Mouse (Mus musculus): ENCODE results near the gene P2rx5.

Gene P2rx5
- long read RNA-seq, experiment 1, partial matches to known transcripts: 0 of 1 reads
- long read RNA-seq, experiment 1, other reads (novel, unspliced or antisense): 0 of 1 reads
- long read RNA-seq, experiment 2, partial matches to known transcripts: 0 of 1 reads
- long read RNA-seq, experiment 2, other reads (novel, unspliced or antisense): 0 of 1 reads

GRCm38 (mm10) chr11:73159957-73160810, at the start of gene P2rx5:
Gene P2rx5 (plus strand): TSS chr11:73160421.
- intact Hi-C loops (cut with DNase I): no loop called here

- intact Hi-C loops (cut with DNase I): no loop called here
Observed at GRCm38 (mm10) chr11:73111414-73111813, 48.8 kb upstream of the P2rx5 start.

- intact Hi-C loops (cut with DNase I): no loop called here
Observed at GRCm38 (mm10) chr11:73126495-73126894, 33.7 kb upstream of the P2rx5 start.

GRCm38 (mm10) chr11:73131020-73131419, 29.2 kb upstream of the P2rx5 start:
- intact Hi-C loops (cut with DNase I): no loop called here

- intact Hi-C loops (cut with DNase I): no loop called here
Observed at GRCm38 (mm10) chr11:73132999-73133398, 27.2 kb upstream of the P2rx5 start.

- intact Hi-C loops (cut with DNase I): no loop called here
Observed at GRCm38 (mm10) chr11:73134222-73134621, 26.0 kb upstream of the P2rx5 start.

GRCm38 (mm10) chr11:73136587-73136986, 23.6 kb upstream of the P2rx5 start:
- intact Hi-C loops (cut with DNase I): loop anchor here (5.0 kb wide), 1 partner anchor 41 kb away; the partner anchor contains the start of genes Emc6 and Tax1bp3

GRCm38 (mm10) chr11:73137116-73137515, 23.1 kb upstream of the P2rx5 start:
- intact Hi-C loops (cut with DNase I): loop anchor here (5.0 kb wide), 1 partner anchor 40 kb away; the partner anchor contains the start of genes Emc6 and Tax1bp3

GRCm38 (mm10) chr11:73137591-73138501, 22.4 kb upstream of the P2rx5 start, which contains the start of gene Haspin:
Gene Haspin (minus strand): TSS chr11:73138294.
- intact Hi-C loops (cut with DNase I): loop anchor here (5.0 kb wide), 1 partner anchor 39 kb away; the partner anchor contains the start of genes Emc6 and Tax1bp3

GRCm38 (mm10) chr11:73144261-73144681, 15.9 kb upstream of the P2rx5 start:
- intact Hi-C loops (cut with DNase I): loop anchor here (5.0 kb wide), 1 partner anchor 138 kb away; no protein-coding TSS in a partner anchor

GRCm38 (mm10) chr11:73146026-73146974, 13.9 kb upstream of the P2rx5 start:
- intact Hi-C loops (cut with DNase I): no loop called here

GRCm38 (mm10) chr11:73146975-73147365, 13.3 kb upstream of the P2rx5 start:
- intact Hi-C loops (cut with DNase I): no loop called here

GRCm38 (mm10) chr11:73148209-73148608, 12.0 kb upstream of the P2rx5 start:
- intact Hi-C loops (cut with DNase I): no loop called here

- intact Hi-C loops (cut with DNase I): no loop called here
Observed at GRCm38 (mm10) chr11:73155071-73155470, 5.2 kb upstream of the P2rx5 start.

- intact Hi-C loops (cut with DNase I): no loop called here
Observed at GRCm38 (mm10) chr11:73160811-73161200, 585 bp downstream of the P2rx5 start.

GRCm38 (mm10) chr11:73161616-73162015, 1.4 kb downstream of the P2rx5 start:
- intact Hi-C loops (cut with DNase I): no loop called here

- intact Hi-C loops (cut with DNase I): no loop called here
Observed at GRCm38 (mm10) chr11:73162284-73162683, 2.1 kb downstream of the P2rx5 start.

- intact Hi-C loops (cut with DNase I): no loop called here
Observed at GRCm38 (mm10) chr11:73168071-73168470, 7.8 kb downstream of the P2rx5 start.

- intact Hi-C loops (cut with DNase I): no loop called here
Observed at GRCm38 (mm10) chr11:73168576-73168975, 8.4 kb downstream of the P2rx5 start.

- intact Hi-C loops (cut with DNase I): no loop called here
Observed at GRCm38 (mm10) chr11:73169231-73169630, 9.0 kb downstream of the P2rx5 start.

All from adrenal gland (tissue).